Mouse (Mus musculus) heart, postnatal 4 days (tissue): ENCODE results near the gene Trmt61a. TPM values are rescaled to one million over a fixed set of nuclear protein-coding genes. Genes with fewer than 3 reads are reported as not detected.
"Not testable (repeated sequence)": the region's sequence is repeated elsewhere in the genome, so short reads cannot be mapped to it uniquely, and the experiment has no call there.

ENCODE experiments used
- DNase-seq: peaks from one replicate; pipeline ENCODE4 v3.0.0; 2021
- total RNA-seq, 2 experiments: library from RNA; stranded (reverse); gene quantifications; 2 replicates each; pipeline ENCODE4 v1.2.3; 2021

Gene Trmt61a
- total RNA-seq, 2 experiments from 2014 or later, result 9.4 to 9.8 TPM

DNA sequence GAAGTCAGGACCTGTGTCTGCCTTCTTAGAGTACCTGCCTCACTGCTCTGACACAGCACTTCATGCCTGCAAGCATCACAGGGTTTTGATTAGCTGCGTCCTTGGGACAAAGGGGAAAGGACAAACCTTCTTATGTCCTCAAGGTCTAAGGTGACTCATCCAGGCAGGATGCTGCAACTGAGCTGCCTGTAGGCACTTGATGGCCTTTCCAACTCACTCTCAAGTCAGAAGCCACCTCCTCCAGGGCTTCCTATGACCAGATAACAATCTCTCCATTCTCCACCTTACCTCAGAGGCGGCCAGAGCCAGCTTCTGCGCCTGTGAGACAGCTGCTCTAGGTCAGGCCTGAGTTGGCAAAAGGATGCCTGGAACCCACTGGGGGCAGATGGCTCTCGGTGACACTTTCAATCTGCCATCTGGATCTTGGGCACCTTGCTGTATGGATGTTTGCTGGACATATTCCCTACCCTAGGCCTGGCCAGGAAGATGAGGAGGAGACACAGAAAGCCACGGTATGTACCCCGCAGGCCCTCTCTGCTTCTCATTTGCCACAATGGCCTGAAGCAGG lies 20.5 kb downstream of the Trmt61a start:
- no peak for DNase-seq

DNA sequence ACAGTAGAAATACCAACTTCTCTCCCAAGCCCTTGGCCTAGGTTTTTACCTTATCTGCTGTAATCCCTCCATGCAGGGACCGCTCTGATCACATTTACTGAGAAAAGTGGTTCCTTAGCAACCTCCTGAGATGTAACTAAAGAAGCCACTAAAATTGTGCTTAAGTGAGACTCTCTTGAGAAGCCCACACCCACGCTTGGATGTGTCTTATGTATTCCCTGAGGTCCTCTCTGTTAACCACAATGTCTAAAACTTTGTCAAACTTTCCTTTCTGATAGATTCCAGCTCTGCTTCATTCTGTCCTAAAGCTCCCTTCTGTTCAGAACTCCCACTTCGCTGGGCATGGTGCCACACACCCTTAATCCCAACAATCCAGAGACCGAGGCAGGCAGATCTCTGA lies 21.6 kb downstream of the Trmt61a start:
- DNase-seq, result no peak

DNA sequence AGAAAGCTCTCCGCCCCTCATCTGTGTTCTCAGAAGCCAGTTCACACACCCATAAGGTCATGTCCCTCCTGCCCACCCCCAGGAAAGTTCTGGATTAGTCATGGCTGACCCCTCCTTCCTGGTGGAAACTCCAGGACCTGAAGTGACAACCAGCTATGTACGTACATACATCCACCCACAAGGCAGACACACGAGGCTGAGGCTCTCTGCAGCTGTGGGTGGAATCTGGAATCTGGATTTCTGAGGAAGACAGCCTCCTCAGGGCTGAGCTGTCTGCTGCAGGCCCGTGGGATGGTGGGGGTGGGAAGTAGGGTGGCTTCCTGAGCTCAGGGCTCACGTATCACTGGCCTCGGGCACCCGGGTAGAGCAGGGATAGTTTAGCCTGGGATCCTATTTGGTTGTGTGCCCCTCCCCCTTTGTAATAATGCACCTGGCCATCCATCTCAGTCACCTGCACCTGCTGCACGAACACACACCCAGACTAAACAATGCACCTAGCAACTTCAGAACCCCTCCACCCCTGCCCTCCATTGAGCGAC lies 23.1 kb downstream of the Trmt61a start:
- no peak for DNase-seq

DNA sequence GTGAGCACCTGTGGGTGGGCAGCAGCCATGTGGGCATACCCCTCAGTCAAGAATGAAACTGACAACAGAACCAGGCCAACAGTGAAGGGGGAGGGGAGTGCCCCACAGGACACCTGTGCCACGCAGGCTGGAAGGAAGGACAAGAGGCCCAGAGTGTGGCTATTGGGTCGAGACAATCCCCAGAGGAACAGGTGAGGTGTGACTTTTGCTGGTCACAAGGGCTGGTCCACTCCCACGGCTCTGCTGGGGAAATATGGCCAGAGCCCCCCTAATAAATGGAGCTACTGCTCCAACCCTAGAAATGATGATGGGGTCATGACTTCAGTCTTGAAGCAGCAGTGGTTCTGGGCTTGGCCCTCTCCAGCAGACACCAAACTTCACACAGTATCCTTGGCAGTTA lies 25.4 kb downstream of the Trmt61a start:
- no peak for DNase-seq

DNA sequence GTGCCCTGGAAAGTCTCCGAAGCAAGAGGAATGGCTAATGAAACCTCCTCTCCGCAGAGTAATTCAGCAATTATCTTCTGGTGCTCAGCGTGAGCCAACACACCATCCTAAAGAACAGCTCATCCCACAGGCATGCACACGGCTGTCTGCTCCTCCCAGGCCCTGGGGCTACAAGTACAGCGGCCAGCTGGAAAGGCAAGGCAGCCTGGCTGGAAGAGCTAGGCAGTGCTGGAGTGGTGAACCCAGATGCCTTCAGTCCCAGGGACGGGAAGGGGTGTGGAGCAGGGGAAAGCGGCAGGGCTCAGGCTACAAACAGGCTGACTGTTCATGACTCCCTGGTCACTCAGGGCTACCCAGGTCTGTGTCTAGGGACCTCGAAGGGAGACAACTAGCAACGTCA lies 26.7 kb downstream of the Trmt61a start:
- DNase-seq, result peak; percentile 76

DNA sequence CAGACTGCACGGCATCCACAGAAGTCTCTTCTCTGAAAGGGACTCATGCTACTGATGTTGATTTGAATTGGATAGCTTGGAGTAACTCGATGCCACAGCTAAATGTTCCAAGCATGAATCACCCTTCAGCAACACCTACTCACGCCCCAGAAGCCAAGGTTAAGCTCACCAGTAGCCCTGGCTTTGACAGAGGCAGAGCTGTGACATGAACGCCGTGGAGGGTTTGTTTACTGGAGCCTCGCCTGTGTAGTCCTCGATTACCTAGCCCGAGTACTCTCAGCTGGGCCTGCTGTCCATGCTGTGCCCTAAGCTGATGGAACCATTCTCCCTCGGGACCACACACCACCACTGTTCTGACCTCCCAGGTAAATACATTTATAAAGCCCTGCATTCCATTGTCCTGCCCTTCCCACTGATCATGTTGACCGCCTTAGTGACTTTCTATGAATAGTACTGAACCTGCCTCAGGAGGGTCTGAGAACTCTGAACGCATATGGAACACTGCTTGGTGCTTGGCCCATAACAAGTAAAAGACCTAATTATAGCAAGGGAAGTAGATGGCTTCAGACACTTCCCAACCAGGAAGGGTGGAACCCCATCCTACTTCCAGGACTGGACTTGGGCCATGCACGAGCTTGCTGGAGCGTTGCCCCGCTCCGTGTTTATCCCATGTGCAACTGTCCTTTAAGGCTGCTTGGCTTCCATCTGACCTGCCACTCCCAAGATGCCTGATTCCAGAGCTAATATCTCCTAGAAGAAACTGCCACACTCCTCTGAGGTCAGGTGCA lies 27.5 kb downstream of the Trmt61a start:
- DNase-seq, result peak; percentile 82

DNA sequence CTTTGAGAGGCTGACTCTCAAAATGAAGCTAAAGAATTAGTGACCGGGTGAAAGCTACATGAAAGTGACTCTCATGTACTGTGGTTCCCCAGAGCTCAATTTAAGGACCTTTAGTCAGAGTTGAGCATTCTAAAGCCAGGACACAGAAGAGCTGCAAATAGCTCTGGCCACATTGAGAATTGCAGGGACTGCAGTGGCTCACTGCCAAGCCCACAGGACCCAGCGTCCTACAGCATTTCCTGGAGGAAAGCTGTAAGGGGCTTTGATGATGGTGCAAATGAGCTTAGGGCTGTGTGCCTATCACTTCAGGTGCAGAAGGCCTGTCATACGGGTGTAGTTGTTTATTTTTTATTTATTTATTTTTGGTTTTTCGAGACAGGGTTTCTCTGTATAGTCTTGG lies 30.3 kb downstream of the Trmt61a start:
- peak; percentile 71 for DNase-seq

DNA sequence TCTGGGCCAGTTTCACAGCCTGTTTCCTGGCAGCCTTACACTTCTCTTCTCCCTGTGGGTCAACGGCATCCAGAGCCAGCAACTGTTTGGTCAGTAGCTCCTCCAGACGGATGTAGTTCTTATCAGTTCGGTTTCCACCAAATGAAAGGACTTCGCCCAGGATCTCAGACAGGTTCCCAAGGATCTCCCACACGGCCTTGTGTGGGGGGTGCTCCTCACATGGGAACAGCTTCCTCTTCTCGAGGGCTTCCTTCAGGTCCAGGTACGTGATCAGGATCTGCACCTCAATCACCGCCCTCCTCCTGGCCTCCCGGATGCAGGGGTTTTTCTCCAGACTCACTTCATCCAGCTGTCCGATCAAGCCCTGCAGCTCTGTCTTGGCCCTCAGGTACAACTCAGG lies 32.2 kb downstream of the Trmt61a start:
- DNase-seq, result no peak

DNA sequence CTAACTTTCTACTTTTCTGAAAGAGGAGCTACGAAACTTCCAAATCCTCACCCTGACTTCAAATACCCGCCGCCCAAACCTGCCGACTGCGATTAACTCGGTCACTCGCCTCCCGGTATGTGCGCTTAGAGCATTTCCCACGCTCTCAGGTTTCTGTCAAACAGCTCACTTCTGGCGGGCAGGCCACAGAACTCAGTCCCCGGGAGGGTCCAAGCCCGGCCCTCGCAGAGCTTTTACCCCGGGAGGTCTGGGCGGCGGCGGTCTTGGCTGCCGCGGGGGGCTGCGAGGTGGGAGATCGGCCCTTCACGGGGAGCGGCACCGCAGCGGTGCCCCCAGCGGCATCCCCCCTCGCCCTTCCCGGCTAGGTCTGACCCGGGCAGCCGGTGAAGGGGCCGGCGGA lies 34.6 kb downstream of the Trmt61a start:
- DNase-seq, result no peak

DNA sequence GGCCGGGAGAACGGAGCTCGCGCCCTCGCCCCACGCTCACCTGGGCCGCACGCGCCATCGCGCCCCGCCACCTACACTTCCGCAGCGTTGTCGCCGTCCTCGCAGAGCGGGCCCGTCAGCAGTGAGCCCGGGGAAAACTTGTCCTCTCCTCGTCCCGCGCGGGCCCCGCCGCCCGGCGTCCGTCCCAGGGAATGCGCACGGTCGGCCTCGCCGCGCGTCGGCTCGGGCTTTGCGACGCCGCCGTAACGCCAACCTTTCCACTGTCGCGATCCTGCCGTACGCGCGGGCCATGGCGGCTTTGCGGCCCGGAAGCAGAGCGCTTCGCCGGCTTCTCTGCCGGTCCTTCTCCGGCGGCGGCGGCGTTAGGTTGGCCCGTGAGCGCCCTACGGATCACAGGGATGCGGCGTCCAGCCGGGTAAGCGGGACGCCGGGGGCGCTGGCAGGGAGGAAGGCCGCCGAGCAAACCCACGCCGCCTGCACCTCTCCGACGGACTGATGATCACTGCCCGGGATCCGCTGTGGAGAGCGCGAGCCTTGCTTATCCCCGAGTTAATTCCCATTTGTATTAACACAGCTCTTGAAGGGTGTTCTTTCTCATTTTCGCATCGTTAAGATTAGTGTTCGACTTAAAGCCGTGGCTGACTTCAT lies 35.2 kb downstream of the Trmt61a start, which contains the start of the genes Bag5 and Apopt1:
Bag5 (minus strand) TSS at position 254 of the 648 bp plus-strand sequence.
Apopt1 (plus strand) TSS at position 258 of the 648 bp plus-strand sequence.
- DNase-seq, result peak; percentile 93

DNA sequence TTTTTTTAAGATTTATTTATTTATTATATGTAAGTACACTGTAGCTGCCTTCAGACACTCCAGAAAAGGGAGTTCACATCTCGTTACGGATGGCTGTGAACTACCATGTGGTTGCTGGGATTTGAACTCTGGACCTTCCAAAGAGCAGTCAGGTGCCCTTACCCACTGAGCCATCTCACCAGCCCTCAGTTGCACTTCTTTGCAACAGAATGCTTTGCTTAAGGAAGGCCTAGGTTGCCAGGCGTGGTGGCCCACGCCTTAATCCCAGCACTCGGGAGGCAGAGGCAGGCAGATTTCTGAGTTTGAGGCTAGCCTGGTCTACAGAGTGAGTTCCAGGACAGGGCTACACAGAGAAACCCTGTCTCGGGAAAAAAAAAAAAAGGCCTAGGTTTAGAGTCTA lies 36.0 kb downstream of the Trmt61a start:
- DNase-seq, result not testable (repeated sequence)

DNA sequence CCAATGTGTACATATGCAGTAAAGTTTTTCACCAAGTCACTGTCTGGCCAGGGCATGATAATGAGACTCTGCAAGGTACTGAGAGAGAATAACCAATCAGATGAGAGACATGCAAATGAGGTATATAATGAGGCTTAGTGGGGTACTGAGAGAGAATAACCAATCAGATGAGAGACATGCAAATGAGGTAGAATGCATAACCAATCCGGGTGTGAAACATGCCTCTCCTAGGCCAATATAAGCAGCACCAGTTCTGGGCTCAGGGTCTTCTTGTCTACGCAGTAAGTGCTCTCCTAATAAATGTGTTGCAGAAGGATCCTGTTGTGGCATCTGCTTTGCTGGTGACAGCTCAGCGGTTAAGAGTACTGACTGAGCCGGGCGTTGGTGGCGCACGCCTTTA lies 38.6 kb downstream of the Trmt61a start:
- no peak for DNase-seq

DNA sequence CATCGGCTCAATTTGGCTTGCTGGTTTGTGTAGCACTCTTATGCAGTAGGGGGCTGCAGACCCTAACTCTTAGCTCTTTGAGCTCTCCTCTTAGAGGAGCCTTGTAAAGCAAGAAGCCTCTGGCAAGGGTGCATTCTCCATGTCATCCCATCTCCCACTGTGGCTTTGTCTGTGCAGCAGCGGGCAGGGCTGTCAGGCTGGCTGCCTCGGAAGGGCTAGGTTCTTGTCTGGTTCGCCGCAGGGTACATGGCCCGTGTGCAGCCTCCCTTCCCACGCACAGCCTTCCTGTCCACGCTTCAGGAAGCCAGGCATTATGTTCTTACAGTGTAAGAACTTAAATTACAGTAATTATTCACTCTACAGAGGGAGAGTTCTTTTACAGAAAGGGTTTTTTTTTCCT lies 40.8 kb downstream of the Trmt61a start:
- no peak for DNase-seq

DNA sequence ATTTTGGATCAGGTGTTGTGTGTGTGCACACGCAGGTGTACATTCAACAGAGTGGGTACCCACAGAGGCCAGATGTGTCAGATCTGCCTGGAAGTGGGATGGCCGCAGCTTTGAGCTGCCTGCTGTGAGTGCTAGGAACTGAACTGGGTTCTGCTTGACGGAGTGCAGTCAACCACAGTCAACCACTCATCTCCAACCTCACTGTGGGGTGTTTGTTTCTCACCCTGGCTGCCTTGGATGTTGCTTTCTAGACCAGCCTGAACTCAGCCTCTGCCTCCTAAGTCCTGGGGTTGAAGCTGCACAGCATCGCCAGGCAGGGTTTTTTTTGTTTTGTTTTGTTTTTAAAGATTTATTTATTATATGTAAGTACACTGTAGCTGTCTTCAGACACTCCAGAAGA lies 42.3 kb downstream of the Trmt61a start:
- DNase-seq, result no peak

DNA sequence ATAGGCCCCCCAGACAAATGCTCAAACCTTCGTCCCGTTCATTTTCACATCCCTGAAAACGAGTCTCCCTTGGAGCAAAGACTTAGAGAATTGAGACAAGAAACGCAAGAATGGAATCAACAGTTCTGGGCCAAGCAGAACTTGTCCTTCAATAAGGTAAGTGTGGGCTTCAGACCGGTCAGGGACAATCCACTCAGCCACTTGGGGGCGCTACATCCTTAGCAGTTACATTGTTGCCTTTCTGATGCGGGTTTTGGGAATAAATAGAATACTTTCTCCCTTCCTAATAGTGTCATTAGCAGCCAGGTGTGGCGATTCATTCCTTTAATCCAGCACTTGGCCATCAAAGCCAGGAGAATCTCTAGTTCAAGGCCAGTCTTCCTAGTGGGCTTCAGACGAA lies 44.7 kb downstream of the Trmt61a start:
- DNase-seq, result peak; percentile 80

DNA sequence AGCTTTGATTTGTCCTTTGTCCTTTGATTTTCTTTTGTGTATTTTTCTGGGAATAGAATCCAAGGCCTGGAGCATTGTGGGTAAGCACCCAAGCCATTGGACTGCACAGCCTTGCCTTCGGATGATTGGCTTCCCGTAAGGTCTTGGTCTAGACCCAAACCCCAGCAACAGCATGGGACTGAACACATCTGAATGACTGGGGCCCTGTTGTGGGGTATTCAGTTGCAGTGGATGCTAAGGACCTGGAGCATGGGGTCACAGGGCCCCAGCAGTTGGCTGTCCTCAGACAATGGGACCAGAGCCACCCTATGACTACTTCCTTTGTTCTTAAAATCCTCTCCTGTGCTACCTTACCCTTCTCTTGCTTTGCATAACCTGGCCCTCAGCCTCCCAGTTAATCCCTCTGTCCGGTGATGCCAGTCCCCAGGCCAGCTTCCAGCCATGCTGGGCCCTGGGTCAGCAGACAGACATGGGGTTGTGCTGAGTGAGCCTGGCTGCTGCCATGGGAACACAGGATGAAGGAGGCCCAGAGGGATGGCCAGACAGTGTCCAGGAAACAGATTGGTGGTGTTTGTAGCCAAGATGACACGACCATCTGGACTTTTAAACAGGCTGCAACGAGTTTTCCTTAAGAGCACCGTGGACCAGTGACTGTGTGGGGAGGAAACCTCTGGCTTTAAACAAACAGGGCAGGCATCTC lies 46.9 kb downstream of the Trmt61a start:
- DNase-seq, result peak; percentile 65

DNA sequence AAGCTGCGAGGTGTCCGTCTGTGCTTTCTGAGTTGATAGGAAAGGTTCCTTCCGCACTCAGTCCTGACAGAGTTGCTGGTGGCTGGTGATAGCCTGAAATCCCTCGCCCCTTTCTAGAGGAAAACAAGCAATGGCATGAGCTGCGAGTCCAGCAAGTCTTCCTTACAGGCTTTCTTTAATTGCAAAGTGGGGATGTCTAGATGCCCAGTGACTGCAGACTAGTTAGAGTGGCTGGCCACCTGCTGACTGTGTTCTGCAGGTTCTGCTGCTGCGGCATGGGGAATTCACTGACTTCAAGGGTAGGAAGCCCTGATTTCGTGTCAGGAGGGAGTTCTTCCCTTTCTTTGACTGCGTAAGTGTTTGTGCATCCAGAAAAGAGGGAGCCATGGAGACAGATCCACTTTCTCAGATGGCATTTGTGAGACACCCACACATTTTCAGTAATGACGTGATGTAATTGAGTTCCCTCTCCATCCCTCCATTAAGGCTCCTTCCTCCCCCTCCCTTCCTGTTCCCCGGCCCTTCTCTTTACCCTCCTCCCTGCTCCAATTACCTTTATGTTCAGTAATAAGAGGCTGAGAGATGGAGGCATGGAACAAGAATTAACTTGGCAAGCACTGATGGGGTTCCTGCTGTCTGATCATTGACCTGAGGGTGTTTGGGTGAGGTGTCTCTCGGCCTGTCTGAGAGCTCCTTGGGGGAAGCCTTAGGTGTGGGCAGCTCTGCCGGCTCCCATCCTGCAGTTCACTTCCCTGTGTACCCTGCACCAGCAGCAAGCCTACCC lies 47.6 kb downstream of the Trmt61a start:
- no peak for DNase-seq

DNA sequence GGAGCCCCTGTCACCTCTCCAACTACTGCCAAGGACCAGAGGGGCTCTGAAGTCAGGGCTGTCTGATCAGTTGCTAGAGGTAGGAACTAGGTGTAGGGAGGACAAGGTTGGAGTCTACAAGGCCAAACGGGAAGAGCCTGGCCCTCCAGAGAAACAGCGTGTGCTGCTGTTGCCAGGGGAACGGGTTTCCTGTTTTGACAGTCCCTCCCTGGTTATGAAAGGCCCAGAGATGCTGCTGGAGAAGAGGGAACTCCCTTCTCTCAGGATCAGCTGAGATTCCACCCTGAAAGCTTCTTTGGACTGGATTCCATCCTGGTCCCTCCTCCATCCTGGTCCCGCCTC lies 48.2 kb downstream of the Trmt61a start:
- peak; percentile 61 for DNase-seq

DNA sequence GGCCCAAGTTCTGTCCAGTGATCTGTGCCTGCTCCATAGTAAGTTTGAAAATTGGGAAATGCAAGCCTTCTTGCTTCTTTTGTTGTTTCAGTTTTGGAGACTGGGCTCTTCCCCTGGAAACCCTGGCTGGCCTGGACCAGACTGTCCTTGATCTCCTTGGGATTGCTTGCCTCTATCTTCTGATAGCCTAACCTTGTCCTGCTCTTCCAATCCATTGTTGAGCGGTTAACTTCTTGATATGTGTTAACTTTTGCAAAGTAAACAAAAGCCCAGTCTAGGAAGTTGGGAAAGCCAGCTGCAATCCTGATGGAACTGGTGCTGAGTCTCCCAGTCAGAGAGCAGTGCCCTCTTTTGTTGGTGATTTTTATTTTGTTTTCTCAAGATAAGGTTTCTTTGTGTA lies 50.1 kb downstream of the Trmt61a start:
- DNase-seq, result no peak

DNA sequence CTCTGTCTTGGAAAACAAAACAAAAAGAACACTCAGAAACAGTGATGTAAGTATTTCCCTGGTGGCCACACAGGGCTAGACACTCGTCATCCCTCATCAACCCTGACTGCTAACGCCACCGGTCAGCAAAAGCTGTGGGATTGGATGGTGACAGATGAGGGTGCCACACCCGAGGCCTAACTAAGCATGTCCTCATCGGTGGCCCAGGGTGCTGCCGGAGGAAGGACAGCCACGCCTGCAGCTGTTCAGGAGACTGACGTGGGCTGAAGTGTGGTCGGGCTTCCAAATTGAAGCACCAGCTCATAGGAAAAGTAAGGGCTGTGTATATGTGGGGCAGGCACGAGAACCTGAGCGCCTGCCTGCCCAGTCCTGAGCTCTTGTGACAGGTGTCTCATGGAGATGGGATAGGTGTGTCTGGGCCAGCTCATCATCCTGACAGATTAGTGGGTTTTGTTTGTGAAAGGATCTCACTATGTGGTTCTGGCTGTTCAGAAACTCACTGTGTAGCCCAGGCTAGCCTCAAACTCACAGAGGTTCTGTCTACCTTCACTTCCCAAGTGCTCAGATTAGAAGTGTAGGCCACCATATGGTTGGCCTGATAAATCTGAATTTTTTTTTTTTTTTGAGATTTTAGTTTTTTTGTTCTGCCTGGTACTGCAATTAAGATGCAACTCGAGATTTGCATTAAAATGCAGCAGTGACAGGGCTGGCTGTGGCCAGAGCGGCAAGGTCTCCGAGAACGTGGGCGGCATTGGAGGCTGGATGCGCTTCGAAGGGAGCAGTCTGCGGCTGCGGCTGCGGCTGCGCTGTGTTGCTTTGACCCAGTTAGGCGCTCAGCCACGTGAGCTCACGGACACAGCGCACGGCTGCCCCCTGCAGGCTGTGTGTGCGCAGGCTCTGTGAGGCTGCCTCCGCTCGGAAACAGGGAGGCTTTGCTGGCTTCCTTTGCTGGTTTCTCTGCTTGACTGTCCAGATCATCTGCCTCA lies 54.2 kb downstream of the Trmt61a start:
- DNase-seq, result peak; percentile 92

DNA sequence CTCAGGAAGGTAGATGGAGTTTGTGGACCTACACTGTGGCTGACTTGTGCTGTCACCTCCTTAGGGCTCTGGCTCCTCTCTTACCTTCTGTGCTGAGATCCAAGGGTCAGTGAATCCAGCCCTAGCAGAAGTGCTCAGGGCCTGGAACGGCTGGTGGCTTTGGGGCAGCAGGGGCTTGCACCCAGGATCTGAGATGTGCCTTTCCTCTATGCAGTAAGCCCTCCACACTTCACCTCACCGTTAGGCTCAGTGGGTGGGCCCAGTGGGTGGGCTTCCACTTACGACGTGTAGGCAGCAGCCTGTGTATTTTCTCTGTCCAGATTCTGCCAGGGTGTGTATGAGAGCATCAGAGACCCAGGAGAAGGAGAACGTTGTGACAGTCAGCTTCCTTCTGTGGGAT lies 55.0 kb downstream of the Trmt61a start:
- no peak for DNase-seq
